ENCODE assay signal across 18 mouse cellular contexts in the genomic region with DNA sequence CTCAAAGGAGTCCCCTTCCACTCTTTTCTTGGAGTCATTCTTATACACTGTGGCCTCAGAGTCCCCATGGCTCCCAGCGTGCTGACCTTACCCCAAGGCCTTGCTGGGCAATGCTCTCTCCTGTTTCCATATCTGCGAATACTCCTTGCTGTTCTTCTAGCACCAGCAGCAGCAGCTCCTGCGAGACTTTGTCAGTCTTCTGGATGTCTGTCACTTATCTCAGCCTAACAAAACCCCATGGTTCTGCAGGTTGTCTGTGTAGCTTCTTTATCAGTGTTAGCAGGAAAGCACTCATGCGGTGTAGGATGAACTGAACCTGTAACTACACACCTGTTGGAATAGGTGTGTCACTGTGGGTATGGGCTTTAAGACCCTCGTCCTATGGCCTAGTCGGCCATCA. TPM values are rescaled to one million over a fixed set of nuclear protein-coding genes. Genes with fewer than 3 reads are reported as not detected.
DNase-seq lines count a peak whose midpoint lies in the region; ATAC-seq lines count a peak whose summit lies in the region.
"Had no signal": no experiment of that assay in that cellular context is flagged by ENCODE, and none has a peak within 500 bp of the region (broad histone marks: within the 10 kb centered on the region; RNA-seq: fewer than 3 reads in every experiment).

No protein-coding gene starts in this region.

- H3K9me3 ChIP-seq in liver, embryonic 13.5 days (replicated peaks) = no peaks in the 10 kb centered on the region
- no peaks in the 10 kb centered on the region for H3K9me3 ChIP-seq in midbrain, embryonic 13.5 days
- H3K9me3 ChIP-seq: heart, embryonic 13.5 days; hindbrain, embryonic 15.5 days; limb, embryonic 13.5 days; neural tube, embryonic 12.5 days had no signal

- WGBS in liver, embryonic 13.5 days (ENCODE audit: insufficient replicate concordance) = 38% methylated on average over 6 of the region's 6 CpGs
- WGBS in midbrain, embryonic 13.5 days = 89% methylated on average over 6 of the region's 6 CpGs

- H3K4me1 ChIP-seq in liver, embryonic 13.5 days (replicated peaks) = peaks cover 12% of the 10 kb centered on the region
- no peaks in the 10 kb centered on the region for H3K4me1 ChIP-seq in midbrain, embryonic 13.5 days (replicated peaks)
- H3K4me1 ChIP-seq: heart, embryonic 13.5 days; hindbrain, embryonic 15.5 days; limb, embryonic 13.5 days; neural tube, embryonic 12.5 days had no signal

- ATAC-seq in CD4-positive, CD25-positive, alpha-beta regulatory T cell, adult 4 months = peak; percentile 1
- peak; percentile 37; the same call in 1 of the 2 replicates for ATAC-seq in common myeloid progenitor, adult 5-6 weeks (replicated peaks; ENCODE audit: low read depth, poor library complexity, severe bottlenecking)
- ATAC-seq in liver, embryonic 13.5 days (ENCODE audit: low read depth) = peak; percentile 72
- ATAC-seq in megakaryocyte progenitor cell, adult 5-6 weeks (replicated peaks; ENCODE audit: poor library complexity) = peak; percentile 69
- no peak for ATAC-seq in midbrain, embryonic 13.5 days

- peak; percentile 8 for DNase-seq in liver, embryonic 13.5 days
- no peak for DNase-seq in ovary, postnatal 14 days (ENCODE audit: low spot score)
- DNase-seq in kidney, adult 11 months = no peak
- DNase-seq: cerebellum, adult 18-20 months; heart, adult 2 months; lung, adult 2 months had no signal

- no peak overlapping the region for H3K4me2 ChIP-seq in liver, embryonic 13.5 days
- H3K4me2 ChIP-seq in midbrain, embryonic 13.5 days (replicated peaks) = no peak overlapping the region
- H3K4me2 ChIP-seq: heart, embryonic 13.5 days; hindbrain, embryonic 15.5 days; limb, embryonic 13.5 days; midbrain, embryonic 11.5 days; neural tube, embryonic 12.5 days had no signal

- H3K36me3 ChIP-seq in liver, embryonic 13.5 days = no peaks in the 10 kb centered on the region
- H3K36me3 ChIP-seq in midbrain, embryonic 13.5 days = no peaks in the 10 kb centered on the region
- H3K36me3 ChIP-seq: heart, embryonic 13.5 days; hindbrain, embryonic 15.5 days; limb, embryonic 13.5 days; neural tube, embryonic 12.5 days had no signal

- no peak overlapping the region for H3K4me3 ChIP-seq in liver, embryonic 13.5 days (replicated peaks)
- no peak overlapping the region for H3K4me3 ChIP-seq in midbrain, embryonic 13.5 days (replicated peaks)
- H3K4me3 ChIP-seq: gastrocnemius, adult 2 months; heart, adult 2 months; heart, embryonic 13.5 days; hindbrain, embryonic 15.5 days; left cerebral cortex, adult 2 months; limb, embryonic 13.5 days; myocyte; neural tube, embryonic 12.5 days had no signal

- no peak overlapping the region for H3K27ac ChIP-seq in liver, embryonic 13.5 days
- H3K27ac ChIP-seq in midbrain, embryonic 13.5 days = no peak overlapping the region
- H3K27ac ChIP-seq: gastrocnemius, adult 2 months; heart, adult 2 months; heart, embryonic 13.5 days; hindbrain, embryonic 15.5 days; left cerebral cortex, adult 2 months; limb, embryonic 13.5 days; neural tube, embryonic 12.5 days had no signal

- no peak overlapping the region for H3K9ac ChIP-seq in liver, embryonic 13.5 days
- H3K9ac ChIP-seq in midbrain, embryonic 13.5 days (replicated peaks) = no peak overlapping the region
- H3K9ac ChIP-seq: heart, embryonic 13.5 days; hindbrain, embryonic 15.5 days; limb, embryonic 13.5 days; neural tube, embryonic 12.5 days had no signal

- H3K27me3 ChIP-seq in liver, embryonic 13.5 days = no peaks in the 10 kb centered on the region
- no peaks in the 10 kb centered on the region for H3K27me3 ChIP-seq in midbrain, embryonic 13.5 days
- H3K27me3 ChIP-seq: heart, embryonic 13.5 days; hindbrain, embryonic 15.5 days; limb, embryonic 13.5 days; neural tube, embryonic 12.5 days had no signal

RNA-seq across cellular contexts. Expression of a gene that starts 11.1 kb away (rescaled TPM):
- 10 to 100 TPM; 25.4 to 28.0 TPM for polyA plus RNA-seq in CD4-positive, CD25-positive, alpha-beta regulatory T cell, adult 4 months (2017; shearing (Covaris generic))
- 33.6 and 39.0 TPM in 2 replicates for total RNA-seq in common myeloid progenitor, adult 5-6 weeks (2017)
- polyA plus RNA-seq in liver, embryonic 13.5 days (2015; fragmentation: Nextera tagmentation; extraction: Ambion mirVana) = 16.3 and 17.4 TPM in 2 replicates
- 12.4 and 16.1 TPM in 2 replicates for total RNA-seq in megakaryocyte progenitor cell, adult 5-6 weeks (2015)
- total RNA-seq in megakaryocyte progenitor cell, adult 5-6 weeks (2017) = 12.6 and 16.1 TPM in 2 replicates
- 28.9 and 34.6 TPM in 2 replicates for polyA plus RNA-seq in midbrain, embryonic 13.5 days (2015; fragmentation: Nextera tagmentation; extraction: Ambion mirVana)
